Mouse (Mus musculus) midbrain, embryonic 12.5 days (tissue): ENCODE results near the gene Tnrc6a. TPM values are rescaled to one million over a fixed set of nuclear protein-coding genes. Genes with fewer than 3 reads are reported as not detected.

ENCODE experiments used
- ATAC-seq: fragments of 200-750 bp; cut with Nextera tagmentation; 2 replicates; pipeline ENCODE4 v1.8.0; 2017; ENCODE audit warnings: low read depth, moderate TSS enrichment, moderate library complexity; ENCODE audit not compliant: low FRiP score
- H3K27ac ChIP-seq: fragments of 300-500 bp; sonication (generic); replicated peaks from 2 replicates; pipeline ENCODE4 v1.5.1; 2016; ENCODE audit warnings: mild to moderate bottlenecking
- H3K27me3 ChIP-seq: fragments of 300-500 bp; sonication (generic); 2 replicates; pipeline ENCODE4 v1.6.1; 2016; ENCODE audit warnings: mild to moderate bottlenecking
- H3K36me3 ChIP-seq: fragments of 300-500 bp; sonication (generic); 2 replicates; pipeline ENCODE4 v1.6.1; 2016
- H3K4me1 ChIP-seq: fragments of 300-500 bp; sonication (generic); 2 replicates; pipeline ENCODE4 v1.6.1; 2016
- H3K4me2 ChIP-seq: fragments of 300-500 bp; sonication (generic); replicated peaks from 2 replicates; pipeline ENCODE4 v1.6.1; 2016; ENCODE audit warnings: mild to moderate bottlenecking, moderate library complexity
- H3K4me3 ChIP-seq: fragments of 300-500 bp; sonication (generic); 2 replicates; pipeline ENCODE4 v1.5.1; 2016; ENCODE audit warnings: mild to moderate bottlenecking
- H3K9ac ChIP-seq: fragments of 300-500 bp; sonication (generic); replicated peaks from 2 replicates; pipeline ENCODE4 v1.6.1; 2016; ENCODE audit warnings: mild to moderate bottlenecking, moderate library complexity
- H3K9me3 ChIP-seq: fragments of 300-500 bp; sonication (generic); 2 replicates; pipeline ENCODE4 v1.6.1; 2016; ENCODE audit warnings: mild to moderate bottlenecking
- WGBS: fragments of 180-500 bp; shearing (Covaris S2); methylation state at CpG from one replicate; pipeline ENCODE4 v1.1.7; 2016; 5-methylcytosine and 5-hydroxymethylcytosine counted together
- polyA plus RNA-seq: library from polyadenylated mRNA; unstranded; fragments of >200 nt; fragmentation: Nextera tagmentation; extraction: Ambion mirVana; gene quantifications from 2 replicates; pipeline ENCODE4 v1.2.1, GENCODE M21; 2016

Gene Tnrc6a
- polyA plus RNA-seq, 1 experiment from 2014 or later: 82.6 TPM

DNA sequence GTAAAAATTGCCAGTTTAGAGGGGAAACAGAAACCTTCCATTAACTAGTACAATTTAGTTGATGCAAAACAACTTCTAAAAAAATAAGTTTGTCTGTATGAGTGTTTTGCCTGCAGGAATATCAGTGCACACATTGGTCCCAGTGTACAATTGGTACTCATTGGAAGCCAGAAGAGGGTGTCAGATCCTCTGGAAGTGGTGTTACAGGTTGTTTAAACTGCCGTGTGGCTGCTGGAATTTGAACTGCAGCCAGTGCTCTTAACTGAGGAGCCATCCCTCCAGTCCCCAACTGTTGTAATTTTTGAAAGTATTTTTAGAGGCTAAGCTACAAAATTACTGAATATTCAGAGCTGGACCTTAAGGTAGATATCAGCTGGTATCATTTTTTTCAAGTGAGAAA lies 4.3 kb downstream of the Tnrc6a start:
- Histone ChIP-seq H3K9me3 (no peaks in the 10 kb centered on the region), H3K4me3 (no peak overlapping the region), H3K36me3 (0 out of 2 replicates have a peak, but pooled peaks cover 16% of the 10 kb centered on the region), H3K27ac (no peak overlapping the region), H3K4me1 (peaks cover 16% of the 10 kb centered on the region), H3K9ac (no peak overlapping the region), H3K4me2 (no peak overlapping the region), H3K27me3 (no peaks in the 10 kb centered on the region)
- ATAC-seq: no peak
- WGBS: 63% methylated on average over 1 of the region's 1 CpGs

DNA sequence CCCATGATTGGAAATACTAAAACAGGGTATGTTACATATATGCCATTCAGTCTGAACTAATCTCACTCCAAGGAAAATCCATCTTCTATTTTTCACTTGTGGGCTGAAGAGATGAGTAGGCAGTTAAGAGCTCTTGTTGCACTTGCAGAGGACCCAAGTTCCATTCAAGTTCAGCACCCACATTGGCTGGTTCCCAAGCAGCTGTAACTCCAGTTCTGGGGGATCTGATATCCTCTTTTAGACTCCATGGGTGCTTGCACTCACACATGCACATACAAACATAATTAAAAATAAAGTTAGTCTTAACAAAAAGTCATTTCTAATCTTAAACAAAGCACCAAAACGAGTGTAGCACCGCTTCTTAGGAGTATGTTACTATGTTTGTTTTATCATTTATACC lies 5.4 kb downstream of the Tnrc6a start:
- ATAC-seq: no peak
- Histone ChIP-seq H3K27ac (no peak overlapping the region), H3K36me3 (0 out of 2 replicates have a peak, but pooled peaks cover 16% of the 10 kb centered on the region), H3K9me3 (no peaks in the 10 kb centered on the region), H3K27me3 (no peaks in the 10 kb centered on the region), H3K4me2 (no peak overlapping the region), H3K9ac (no peak overlapping the region), H3K4me1 (peaks cover 17% of the 10 kb centered on the region), H3K4me3 (no peak overlapping the region)
- 87% methylated on average over 2 of the region's 2 CpGs for WGBS

DNA sequence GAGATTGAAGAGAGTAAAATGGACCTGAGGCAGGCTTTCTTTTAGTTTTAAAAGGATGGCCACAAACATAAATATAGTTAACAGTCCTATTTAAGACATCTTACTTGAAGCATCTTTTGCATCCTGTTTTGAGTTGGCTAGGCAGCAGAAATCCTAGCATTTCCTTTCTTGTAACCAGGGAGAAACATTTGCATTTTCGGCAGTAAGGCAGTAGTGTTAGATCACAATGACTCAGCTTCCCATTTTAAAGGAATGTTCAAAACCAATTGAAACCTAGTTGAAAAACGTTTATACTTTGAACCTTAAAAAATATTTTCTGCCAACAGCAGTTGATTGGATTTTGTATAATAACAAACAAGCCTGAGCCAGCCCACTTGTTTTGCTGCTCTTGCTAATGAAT lies 6.5 kb downstream of the Tnrc6a start:
- no peak for ATAC-seq
- Histone ChIP-seq H3K36me3 (0 out of 2 replicates have a peak, but pooled peaks cover 16% of the 10 kb centered on the region), H3K4me1 (peaks cover 24% of the 10 kb centered on the region), H3K9ac (no peak overlapping the region), H3K9me3 (no peaks in the 10 kb centered on the region), H3K4me3 (no peak overlapping the region), H3K27ac (no peak overlapping the region), H3K4me2 (no peak overlapping the region), H3K27me3 (no peaks in the 10 kb centered on the region)
- WGBS: 46% methylated on average over 2 of the region's 2 CpGs

DNA sequence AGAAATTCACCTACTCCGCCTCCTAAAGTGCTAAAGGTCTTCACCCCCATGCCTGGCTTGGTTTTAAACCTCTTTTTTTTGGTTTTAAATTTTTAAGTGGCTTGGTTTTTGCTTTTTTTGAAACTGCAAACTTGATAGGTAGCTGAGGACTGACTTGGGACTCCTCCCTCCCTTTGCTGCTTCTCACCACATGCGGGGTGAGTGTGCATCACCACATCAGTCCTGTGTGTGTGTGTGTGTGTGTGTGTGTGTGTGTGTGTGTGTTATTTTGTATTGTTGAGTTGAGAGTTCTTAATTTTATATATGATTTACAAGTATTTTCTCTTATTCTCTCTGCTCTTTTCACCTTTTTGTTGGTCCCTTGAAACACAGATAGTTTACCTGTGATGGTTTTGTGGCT lies 8.7 kb downstream of the Tnrc6a start:
- peaks cover 17% of the 10 kb centered on the region for H3K36me3 ChIP-seq

DNA sequence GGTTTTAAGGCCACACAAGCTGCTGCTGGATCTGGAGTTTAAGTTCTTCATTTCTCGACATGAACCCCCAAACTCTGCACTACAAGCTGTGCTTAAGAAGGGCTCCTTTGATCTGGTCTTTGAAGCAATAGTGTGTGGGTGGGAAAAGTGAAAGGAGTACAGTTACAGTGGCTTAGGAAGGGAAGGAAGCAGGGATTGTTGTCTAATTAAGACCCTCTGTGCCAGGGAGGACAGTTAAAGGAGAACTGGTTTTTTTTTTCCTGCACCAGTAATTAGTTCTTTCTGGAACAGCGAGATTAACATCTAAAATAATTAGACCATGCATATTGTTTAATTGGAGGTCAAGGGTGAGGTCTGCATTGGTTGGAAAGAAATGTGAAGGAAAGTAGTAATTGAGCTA lies 11.2 kb downstream of the Tnrc6a start:
- no peak for ATAC-seq
- Histone ChIP-seq H3K9ac (no peak overlapping the region), H3K4me3 (no peak overlapping the region), H3K36me3 (peaks cover 16% of the 10 kb centered on the region), H3K27ac (no peak overlapping the region), H3K4me1 (peaks cover 25% of the 10 kb centered on the region), H3K9me3 (no peaks in the 10 kb centered on the region), H3K4me2 (no peak overlapping the region), H3K27me3 (no peaks in the 10 kb centered on the region)
- 70% methylated on average over 2 of the region's 2 CpGs for WGBS

More for the DNA sequence above, 8.7 kb downstream of the Tnrc6a start:
- H3K9ac ChIP-seq: no peak overlapping the region
- ATAC-seq: no peak
- no peak overlapping the region for H3K27ac ChIP-seq
- H3K4me3 ChIP-seq: no peak overlapping the region
- 89% methylated on average over 2 of the region's 2 CpGs for WGBS
- peaks cover 26% of the 10 kb centered on the region for H3K4me1 ChIP-seq
- H3K27me3 ChIP-seq: no peaks in the 10 kb centered on the region
- H3K9me3 ChIP-seq: no peaks in the 10 kb centered on the region
- H3K4me2 ChIP-seq: no peak overlapping the region

DNA sequence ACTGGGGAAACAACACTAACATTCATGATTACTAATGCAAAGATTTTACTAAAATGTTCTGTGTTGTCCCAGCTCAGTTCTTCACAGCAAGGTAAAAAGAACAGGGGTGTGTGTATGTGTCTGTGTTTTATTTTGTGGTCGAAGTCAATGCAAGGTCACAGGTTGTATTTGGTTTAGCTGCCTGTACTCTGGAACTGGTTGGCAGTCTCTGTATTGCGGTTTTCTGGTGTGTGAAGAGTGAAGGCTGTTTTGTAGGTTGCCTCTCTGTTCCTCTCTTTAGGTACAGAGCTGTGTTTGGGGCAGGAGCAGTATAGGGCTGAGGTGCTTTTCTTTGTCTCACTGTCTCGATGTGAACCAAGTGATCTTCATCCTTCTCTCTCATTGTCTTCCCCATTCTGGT lies 12.0 kb downstream of the Tnrc6a start:
- Histone ChIP-seq H3K27ac (no peak overlapping the region), H3K27me3 (no peaks in the 10 kb centered on the region), H3K9me3 (no peaks in the 10 kb centered on the region), H3K4me3 (no peak overlapping the region), H3K36me3 (peaks cover 16% of the 10 kb centered on the region), H3K4me2 (no peak overlapping the region), H3K4me1 (peaks cover 25% of the 10 kb centered on the region), H3K9ac (no peak overlapping the region)
- ATAC-seq: no peak
- 94% methylated on average over 3 of the region's 3 CpGs for WGBS

DNA sequence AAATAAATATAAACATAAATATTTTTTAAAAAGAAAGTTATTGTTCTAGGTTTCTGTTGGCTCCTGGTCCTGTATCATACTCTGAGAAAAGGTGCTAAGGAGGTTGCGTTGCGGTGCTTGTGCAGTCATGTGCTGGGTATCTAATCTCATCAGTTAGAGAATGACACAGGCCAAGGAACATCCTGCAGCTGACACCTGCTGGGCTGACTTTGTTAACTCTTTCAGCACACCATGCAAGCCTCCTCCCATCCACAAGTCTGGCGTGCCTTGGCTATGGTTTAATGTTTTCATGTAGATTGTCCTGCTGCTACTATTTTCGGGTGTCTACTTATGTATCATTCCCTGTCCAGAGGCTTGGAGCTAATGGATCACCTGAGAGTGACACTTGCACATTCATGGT lies 14.3 kb downstream of the Tnrc6a start:
- no peak for ATAC-seq
- H3K9me3 ChIP-seq: no peaks in the 10 kb centered on the region
- no peak overlapping the region for H3K9ac ChIP-seq
- H3K4me2 ChIP-seq: no peak overlapping the region
- H3K4me1 ChIP-seq: peaks cover 23% of the 10 kb centered on the region
- WGBS: 89% methylated on average over 4 of the region's 4 CpGs
- peaks cover 13% of the 10 kb centered on the region for H3K36me3 ChIP-seq
- no peak overlapping the region for H3K27ac ChIP-seq
- no peak overlapping the region for H3K4me3 ChIP-seq
- H3K27me3 ChIP-seq: no peaks in the 10 kb centered on the region

DNA sequence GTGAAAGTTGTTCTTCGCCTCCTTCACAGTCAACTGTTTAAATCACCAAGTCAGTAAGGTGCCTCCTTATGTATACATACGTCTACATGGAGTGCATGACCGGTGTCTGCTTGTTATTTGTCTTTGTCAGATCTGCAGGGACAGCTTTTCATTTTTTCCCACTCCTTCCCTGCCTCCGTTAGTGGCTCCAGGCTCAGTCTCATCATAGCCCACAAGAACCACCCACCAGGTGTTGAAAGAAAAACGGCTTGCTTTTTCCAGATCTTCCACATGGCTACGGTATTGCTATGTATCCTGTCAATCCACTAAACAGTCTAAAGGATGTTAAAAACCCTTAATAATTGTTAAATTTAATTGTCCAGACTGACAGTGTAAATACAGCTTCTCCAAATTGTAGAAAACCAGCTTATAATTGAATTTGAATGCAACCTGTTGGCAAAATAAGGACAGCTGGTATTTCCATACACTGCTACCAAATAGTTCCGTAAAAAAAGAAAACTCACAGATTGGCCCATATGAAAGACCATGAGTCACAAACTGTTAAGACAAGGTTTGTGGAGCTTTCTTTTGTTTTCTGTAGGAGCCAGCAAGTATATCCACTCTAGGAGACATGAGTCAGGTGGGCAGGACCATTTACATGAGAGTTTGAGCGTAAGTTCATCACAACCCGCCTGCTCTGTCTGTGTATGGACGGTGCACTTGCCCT lies 22.6 kb downstream of the Tnrc6a start:
- WGBS: 96% methylated on average over 10 of the region's 10 CpGs
- Histone ChIP-seq H3K27me3 (no peaks in the 10 kb centered on the region), H3K4me2 (no peak overlapping the region), H3K36me3 (0 out of 2 replicates have a peak, but pooled peaks cover 5% of the 10 kb centered on the region), H3K4me1 (no peaks in the 10 kb centered on the region), H3K9ac (no peak overlapping the region), H3K9me3 (no peaks in the 10 kb centered on the region), H3K4me3 (no peak overlapping the region), H3K27ac (no peak overlapping the region)
- ATAC-seq: no peak

DNA sequence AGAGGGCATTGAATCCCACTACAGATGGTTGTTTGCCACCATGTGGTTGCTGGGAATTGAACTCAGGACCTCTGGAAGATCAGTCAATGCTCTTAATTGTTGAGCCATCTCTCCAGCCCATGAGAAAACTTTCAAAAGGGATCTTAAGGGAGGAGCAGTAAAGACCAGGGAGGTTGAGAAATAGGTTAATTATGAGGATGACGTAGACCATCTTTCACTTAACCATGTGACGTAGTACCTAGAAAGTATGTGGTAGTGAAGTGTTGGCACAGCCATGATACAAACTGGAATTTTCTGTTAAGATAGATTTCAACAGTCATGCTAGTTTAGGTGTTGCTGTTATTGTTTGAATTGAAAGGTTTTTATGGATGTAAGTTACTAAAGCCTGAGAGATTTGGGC lies 24.1 kb downstream of the Tnrc6a start:
- Histone ChIP-seq H3K4me3 (no peak overlapping the region), H3K27ac (no peak overlapping the region), H3K27me3 (no peaks in the 10 kb centered on the region), H3K9me3 (no peaks in the 10 kb centered on the region), H3K9ac (no peak overlapping the region), H3K36me3 (peaks cover 5% of the 10 kb centered on the region; the same call in 1 of the 2 replicates), H3K4me2 (no peak overlapping the region), H3K4me1 (no peaks in the 10 kb centered on the region)
- WGBS: 91% methylated on average over 2 of the region's 2 CpGs
- ATAC-seq: no peak

DNA sequence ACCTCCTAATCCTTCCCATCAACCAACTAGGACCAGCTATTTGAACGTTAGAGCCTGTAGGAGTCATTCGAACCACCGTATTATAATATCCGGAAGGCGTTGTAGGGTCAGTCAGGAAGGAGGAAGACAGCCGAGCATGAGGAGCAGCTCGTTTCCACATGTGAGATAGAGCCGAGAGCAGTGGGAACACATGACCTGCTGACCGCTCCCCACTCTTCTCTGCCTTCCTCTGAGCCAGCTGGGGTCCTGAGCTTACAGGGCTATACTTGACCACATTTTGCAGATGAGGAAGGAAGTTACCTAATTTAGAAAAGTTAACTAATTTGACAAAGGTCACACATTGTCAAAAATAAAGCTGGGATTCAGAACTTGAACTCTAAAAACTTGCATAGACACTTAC lies 25.2 kb downstream of the Tnrc6a start:
- peaks cover 16% of the 10 kb centered on the region for H3K36me3 ChIP-seq
- H3K27ac ChIP-seq: no peak overlapping the region
- H3K27me3 ChIP-seq: no peaks in the 10 kb centered on the region
- no peak overlapping the region for H3K9ac ChIP-seq
- H3K9me3 ChIP-seq: no peaks in the 10 kb centered on the region
- H3K4me2 ChIP-seq: no peak overlapping the region
- no peak overlapping the region for H3K4me3 ChIP-seq
- no peak for ATAC-seq
- H3K4me1 ChIP-seq: no peaks in the 10 kb centered on the region
- 88% methylated on average over 9 of the region's 9 CpGs for WGBS

DNA sequence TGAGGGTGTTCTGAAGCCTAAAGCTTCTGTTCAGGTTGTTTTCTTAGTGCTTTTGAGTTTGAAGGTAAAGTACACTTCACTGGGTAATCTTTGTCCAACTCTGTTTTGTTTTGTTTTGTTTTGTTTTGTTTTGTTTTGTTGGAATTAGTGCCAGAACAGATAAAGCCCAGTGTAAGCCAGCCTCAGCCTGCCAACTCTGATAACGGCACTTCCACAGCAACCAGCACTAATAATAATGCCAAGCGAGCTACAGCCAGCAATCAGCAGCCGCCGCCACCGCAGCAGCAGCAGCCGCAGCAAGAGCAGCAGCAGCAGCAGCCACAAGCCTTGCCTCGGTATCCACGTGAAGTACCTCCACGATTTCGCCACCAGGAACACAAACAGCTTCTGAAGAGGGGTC lies 38.7 kb downstream of the Tnrc6a start:
- Histone ChIP-seq H3K4me2 (no peak overlapping the region), H3K9me3 (no peaks in the 10 kb centered on the region), H3K27me3 (no peaks in the 10 kb centered on the region), H3K4me3 (no peak overlapping the region), H3K27ac (no peak overlapping the region), H3K4me1 (no peaks in the 10 kb centered on the region), H3K36me3 (peaks cover 58% of the 10 kb centered on the region), H3K9ac (no peak overlapping the region)
- ATAC-seq: no peak
- 97% methylated on average over 10 of the region's 10 CpGs for WGBS

DNA sequence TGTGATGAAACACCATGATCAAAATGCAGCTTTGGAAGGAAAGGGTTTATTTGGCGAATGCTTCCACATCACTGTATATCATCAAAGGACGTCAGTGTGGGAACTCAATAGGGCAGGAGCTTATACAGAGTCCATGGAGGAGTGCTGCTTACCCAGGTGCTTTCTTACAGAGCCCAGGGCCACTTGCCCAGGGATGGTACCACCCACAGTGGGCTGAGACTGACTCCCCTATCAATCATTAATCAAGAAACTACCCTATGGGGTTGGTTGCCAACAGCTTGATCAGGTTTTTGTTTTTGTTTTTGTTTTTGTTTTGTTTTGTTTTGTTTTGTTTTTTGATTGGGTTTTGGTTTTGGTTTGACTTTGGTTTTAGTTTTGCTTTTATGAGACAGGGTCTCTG lies 43.8 kb downstream of the Tnrc6a start:
- Histone ChIP-seq H3K4me2 (no peak overlapping the region), H3K36me3 (peaks cover 98% of the 10 kb centered on the region), H3K9ac (no peak overlapping the region), H3K27me3 (no peaks in the 10 kb centered on the region), H3K4me1 (no peaks in the 10 kb centered on the region), H3K9me3 (no peaks in the 10 kb centered on the region), H3K4me3 (no peak overlapping the region), H3K27ac (no peak overlapping the region)
- no peak for ATAC-seq
- 95% methylated on average over 2 of the region's 2 CpGs for WGBS

DNA sequence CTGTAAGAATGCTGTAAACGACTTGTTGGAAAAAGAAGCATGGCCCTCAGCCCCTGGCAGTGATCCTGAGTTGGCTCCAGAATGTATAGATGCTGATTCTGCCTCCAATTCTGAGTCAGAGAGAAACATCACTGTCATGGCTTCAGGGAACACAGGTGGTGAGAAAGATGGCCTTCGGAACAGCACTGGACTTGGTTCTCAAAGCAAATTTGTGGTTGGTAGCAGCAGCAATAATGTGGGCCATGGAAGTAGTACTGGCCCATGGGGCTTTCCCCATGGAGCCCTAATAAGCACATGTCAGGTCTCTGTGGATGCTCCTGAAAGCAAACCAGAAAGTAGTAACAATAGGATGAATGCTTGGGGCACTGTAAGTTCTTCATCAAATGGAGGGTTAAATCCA lies 45.9 kb downstream of the Tnrc6a start:
- no peak for ATAC-seq
- H3K9ac ChIP-seq: no peak overlapping the region
- no peak overlapping the region for H3K27ac ChIP-seq
- peaks cover 94% of the 10 kb centered on the region for H3K36me3 ChIP-seq
- no peaks in the 10 kb centered on the region for H3K9me3 ChIP-seq
- WGBS: 96% methylated on average over 2 of the region's 2 CpGs
- H3K4me2 ChIP-seq: no peak overlapping the region
- no peak overlapping the region for H3K4me3 ChIP-seq
- H3K4me1 ChIP-seq: no peaks in the 10 kb centered on the region
- H3K27me3 ChIP-seq: no peaks in the 10 kb centered on the region
